Mouse (Mus musculus) kidney, postnatal 0 days (tissue): ENCODE results near the gene Trpv2. TPM values are rescaled to one million over a fixed set of nuclear protein-coding genes. Genes with fewer than 3 reads are reported as not detected.

Source experiments
- ATAC-seq: fragments of 200-750 bp; cut with Nextera tagmentation; replicated peaks from 2 replicates; pipeline ENCODE4 v1.8.0; 2017; ENCODE audit warnings: low read depth, moderate number of reproducible peaks, moderate TSS enrichment, moderate library complexity; ENCODE audit not compliant: low FRiP score
- DNase-seq: peaks from one replicate; pipeline ENCODE4 v3.0.0-alpha.2; 2016; ENCODE audit warnings: low spot score
- H3K27ac ChIP-seq: fragments of 300-500 bp; sonication (generic); 2 replicates; pipeline ENCODE4 v1.5.1; 2014; ENCODE audit warnings: mild to moderate bottlenecking
- H3K27me3 ChIP-seq: fragments of 300-500 bp; sonication (generic); 2 replicates; pipeline ENCODE4 v1.6.1; 2014; ENCODE audit warnings: low read length, mixed read lengths; ENCODE audit not compliant: insufficient read depth
- H3K36me3 ChIP-seq: fragments of 300-500 bp; sonication (generic); 2 replicates; pipeline ENCODE4 v1.6.1; 2014; ENCODE audit warnings: low read length, mixed read lengths; ENCODE audit not compliant: insufficient read depth
- H3K4me1 ChIP-seq: fragments of 300-500 bp; sonication (generic); replicated peaks from 2 replicates; pipeline ENCODE4 v1.6.1; 2014; ENCODE audit warnings: antibody characterized with exemption, low read length, mixed read lengths; ENCODE audit not compliant: insufficient read depth
- H3K4me2 ChIP-seq: fragments of 300-500 bp; sonication (generic); 2 replicates; pipeline ENCODE4 v1.6.1; 2014; ENCODE audit warnings: mild to moderate bottlenecking, low read length, moderate library complexity, mixed read lengths
- H3K4me3 ChIP-seq: fragments of 300-500 bp; sonication (generic); replicated peaks from 2 replicates; pipeline ENCODE4 v1.5.1; 2014; ENCODE audit warnings: low read depth, low read length
- H3K9ac ChIP-seq: fragments of 300-500 bp; sonication (generic); 2 replicates; pipeline ENCODE4 v1.6.1; 2014; ENCODE audit warnings: low read depth, low read length
- H3K9me3 ChIP-seq: fragments of 300-500 bp; sonication (generic); replicated peaks from 2 replicates; pipeline ENCODE4 v1.6.1; 2016; ENCODE audit warnings: low read length, inconsistent platforms, mixed read lengths
- CTCF ChIP-seq: IDR thresholded peaks from 2 replicates; pipeline ENCODE4 v1.5.1; 2016; ENCODE audit warnings: antibody characterized with exemption, low read depth, mild to moderate bottlenecking, moderate library complexity
- WGBS: fragments of 180-500 bp; shearing (Covaris S2); extraction: QIAGEN DNeasy Blood & Tissue Kit; methylation state at CpG from one replicate; pipeline ENCODE4 v1.1.7; 2014; 5-methylcytosine and 5-hydroxymethylcytosine counted together
- polyA plus RNA-seq: library from polyadenylated mRNA; unstranded; fragments of >200 nt; fragmentation: Nextera tagmentation; extraction: Ambion mirVana; gene quantifications from 2 replicates; pipeline ENCODE4 v1.2.1, GENCODE M21; 2015

Trpv2 gene
- polyA plus RNA-seq, 1 experiment from 2014 or later: 1.7 TPM

DNA sequence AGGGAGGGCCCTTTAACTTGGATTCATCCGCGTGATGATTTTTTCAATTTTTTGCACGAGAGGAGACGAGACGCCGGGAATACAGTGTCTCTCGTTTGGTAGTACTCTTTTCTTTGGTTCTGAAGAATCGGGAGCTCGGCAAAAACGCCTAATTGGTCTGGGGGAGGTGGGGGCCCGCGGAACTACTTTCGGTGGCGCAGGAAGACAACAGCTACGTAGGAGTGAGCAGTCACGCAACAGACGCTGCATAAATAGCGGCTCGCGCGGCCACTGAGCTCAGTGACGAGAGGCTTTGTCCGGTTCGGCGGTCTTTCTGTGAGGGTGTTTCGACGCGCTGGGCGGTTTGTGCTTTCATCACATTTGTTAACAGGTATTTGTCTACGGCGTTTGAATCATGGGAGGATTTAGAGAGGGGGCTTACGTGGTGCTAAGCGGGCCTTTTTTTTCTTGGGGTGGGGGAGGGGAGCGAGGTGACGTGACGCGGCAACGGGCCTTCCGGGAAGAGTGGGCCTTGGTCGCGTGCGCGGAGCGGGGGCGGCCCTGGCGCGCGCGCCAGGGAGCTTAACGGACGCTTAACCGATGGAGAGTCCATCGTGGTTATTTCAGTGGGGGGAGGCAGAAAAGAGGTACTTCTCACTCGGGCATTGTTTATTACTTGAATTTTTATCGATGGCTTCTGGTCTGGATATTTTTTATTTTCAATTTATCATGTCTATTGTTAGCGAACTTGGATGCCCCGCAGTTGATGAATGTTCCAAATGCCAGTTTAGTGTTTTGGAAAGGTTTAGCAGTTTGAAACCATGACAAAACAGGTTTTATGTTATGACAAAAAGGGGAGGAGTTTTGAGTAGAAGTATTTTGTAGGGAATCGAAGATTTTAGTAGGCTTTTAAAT, 22.8 kb upstream of the Trpv2 start:
- peak overlapping the region; percentile 47 for H3K9ac ChIP-seq
- H3K36me3 ChIP-seq: peaks cover 9% of the 10 kb centered on the region; the same call in 1 of the 2 replicates
- peak overlapping the region; percentile 41 for H3K4me3 ChIP-seq
- H3K9me3 ChIP-seq: no peaks in the 10 kb centered on the region
- H3K4me1 ChIP-seq: peaks cover 24% of the 10 kb centered on the region
- no peak for TF ChIP-seq CTCF
- DNase-seq (peak; percentile 92), ATAC-seq (peak; percentile 83)
- H3K27ac ChIP-seq: peak overlapping the region; percentile 68; the same call in 1 of the 2 replicates
- no peaks in the 10 kb centered on the region for H3K27me3 ChIP-seq
- peak overlapping the region; percentile 95 for H3K4me2 ChIP-seq
- WGBS: under 1% methylated on average over 58 of the region's 58 CpGs

DNA sequence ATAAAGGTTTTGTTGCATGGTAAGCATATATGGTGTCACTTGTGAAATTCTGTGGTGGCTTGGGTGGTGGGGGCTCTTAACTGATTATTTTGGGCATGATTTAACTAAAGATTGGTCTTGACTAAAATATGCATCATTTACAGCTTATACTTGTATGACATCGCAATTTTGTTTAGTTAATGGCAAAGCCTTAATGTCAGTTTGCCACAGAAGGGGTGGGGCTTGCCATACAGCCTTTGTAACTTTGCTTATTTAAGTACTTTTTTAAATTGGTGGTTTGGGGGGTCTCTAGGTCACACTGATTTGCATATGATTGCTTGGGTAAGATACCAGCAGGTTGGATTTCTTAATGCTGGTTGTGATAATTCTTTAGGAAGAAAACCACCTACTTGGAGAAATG, 21.1 kb upstream of the Trpv2 start:
- Histone ChIP-seq H3K27ac (no peak overlapping the region), H3K4me2 (peak overlapping the region; percentile 72), H3K4me3 (peak overlapping the region; percentile 47), H3K9me3 (no peaks in the 10 kb centered on the region), H3K9ac (no peak overlapping the region), H3K4me1 (peaks cover 24% of the 10 kb centered on the region), H3K36me3 (peaks cover 9% of the 10 kb centered on the region; the same call in 1 of the 2 replicates), H3K27me3 (no peaks in the 10 kb centered on the region)
- ATAC-seq (no peak), DNase-seq (no peak)
- no peak for TF ChIP-seq CTCF
- WGBS: 11% methylated on average over 1 of the region's 1 CpGs

DNA sequence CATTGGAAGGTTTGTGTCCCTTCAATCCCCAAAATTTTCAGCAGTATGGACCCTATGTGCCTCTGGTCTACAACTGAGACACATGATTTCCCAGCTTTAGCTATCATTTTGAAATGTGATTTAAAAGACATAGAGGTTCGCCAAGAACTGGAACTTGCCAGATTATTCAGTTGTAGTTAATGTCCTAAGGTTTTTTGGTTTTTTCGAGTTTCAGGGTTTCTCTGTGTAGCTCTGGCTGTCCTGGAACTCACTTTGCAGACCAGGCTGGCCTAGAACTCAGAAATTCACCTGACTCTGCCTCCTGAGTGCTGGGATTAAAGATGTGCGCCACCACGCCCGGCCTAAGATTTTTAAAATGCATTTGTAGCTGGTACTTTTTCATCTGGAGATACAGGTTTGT, 20.7 kb upstream of the Trpv2 start:
- H3K27me3 ChIP-seq: no peaks in the 10 kb centered on the region
- H3K36me3 ChIP-seq: peaks cover 9% of the 10 kb centered on the region; the same call in 1 of the 2 replicates
- TF ChIP-seq CTCF: no peak
- H3K27ac ChIP-seq: no peak overlapping the region
- ATAC-seq: no peak
- no peaks in the 10 kb centered on the region for H3K9me3 ChIP-seq
- no peak overlapping the region for H3K9ac ChIP-seq
- 65% methylated on average over 5 of the region's 5 CpGs for WGBS
- peak overlapping the region; percentile 47 for H3K4me3 ChIP-seq
- DNase-seq: no peak
- peak overlapping the region; percentile 72 for H3K4me2 ChIP-seq
- H3K4me1 ChIP-seq: peaks cover 24% of the 10 kb centered on the region

DNA sequence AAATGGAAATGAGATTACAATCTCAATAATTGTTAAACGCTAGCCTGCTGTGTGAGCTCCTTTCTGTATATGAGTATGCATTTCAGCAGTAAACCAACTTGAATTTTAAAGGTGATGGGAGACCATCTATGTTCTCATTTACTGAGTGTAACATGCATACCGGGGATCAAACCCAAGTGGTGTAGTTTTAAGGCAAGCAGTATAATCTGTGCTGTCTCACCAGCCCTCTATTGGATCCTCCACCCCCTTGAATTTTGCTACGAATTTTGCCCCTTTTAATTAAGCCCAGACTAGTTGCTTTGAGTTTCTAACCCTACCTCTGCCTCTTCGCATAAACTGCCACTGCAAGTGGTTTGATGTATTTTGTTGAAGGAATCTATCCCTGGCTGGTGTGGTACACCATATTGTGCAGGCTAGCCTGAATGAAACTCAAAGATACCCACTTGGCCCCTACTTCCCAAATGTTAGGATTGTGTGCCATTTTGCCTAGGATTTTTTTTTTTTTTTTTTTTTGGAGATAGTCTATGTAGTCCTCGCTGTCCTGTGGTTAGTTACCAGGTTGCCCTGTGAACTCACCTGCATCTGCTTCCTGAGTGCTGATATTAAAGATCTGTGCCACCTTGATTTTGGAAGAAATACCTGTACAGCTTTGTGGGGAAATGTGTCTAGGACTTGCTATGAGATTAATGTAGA, 20.0 kb upstream of the Trpv2 start:
- no peaks in the 10 kb centered on the region for H3K27me3 ChIP-seq
- H3K9me3 ChIP-seq: no peaks in the 10 kb centered on the region
- H3K9ac ChIP-seq: no peak overlapping the region
- peaks cover 23% of the 10 kb centered on the region for H3K4me1 ChIP-seq
- peak overlapping the region; percentile 72 for H3K4me2 ChIP-seq
- TF ChIP-seq CTCF: no peak
- peak overlapping the region; percentile 47 for H3K4me3 ChIP-seq
- peaks cover 9% of the 10 kb centered on the region; the same call in 1 of the 2 replicates for H3K36me3 ChIP-seq
- no peak overlapping the region for H3K27ac ChIP-seq
- DNase-seq: no peak
- ATAC-seq: no peak
- 62% methylated on average over 5 of the region's 5 CpGs for WGBS

DNA sequence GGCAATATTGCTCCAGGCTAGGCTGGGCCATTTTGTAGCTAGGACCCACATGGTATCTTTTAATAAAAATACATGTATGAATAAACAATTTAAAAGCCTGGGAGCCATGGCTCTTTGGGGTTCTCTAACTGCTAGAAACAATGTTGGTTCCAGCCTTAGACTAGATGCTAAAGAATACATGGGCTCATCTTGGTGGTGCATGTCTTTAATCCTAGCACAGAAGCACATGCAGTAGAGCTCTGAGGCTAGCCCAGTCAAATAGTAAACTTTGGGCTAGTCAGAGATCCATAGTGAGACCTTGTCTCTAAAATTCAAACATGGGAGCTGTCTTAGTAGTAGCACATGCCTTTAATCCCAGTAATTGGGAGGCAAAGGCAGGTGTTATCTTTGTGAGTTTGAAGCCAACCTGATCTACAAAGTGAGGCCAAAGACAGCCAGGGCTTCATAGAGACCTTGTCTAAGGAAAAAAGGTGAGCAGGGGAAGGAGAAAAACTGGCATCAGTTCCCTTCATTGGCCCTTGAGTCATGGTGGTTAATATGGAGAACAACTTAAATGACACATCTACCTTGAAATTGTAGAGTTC, 19.3 kb upstream of the Trpv2 start:
- Histone ChIP-seq H3K27ac (no peak overlapping the region), H3K4me1 (peaks cover 19% of the 10 kb centered on the region), H3K4me3 (peak overlapping the region; percentile 47; the same call in 1 of the 2 replicates), H3K9ac (no peak overlapping the region), H3K27me3 (no peaks in the 10 kb centered on the region), H3K4me2 (peak overlapping the region; percentile 72), H3K9me3 (no peaks in the 10 kb centered on the region), H3K36me3 (peaks cover 9% of the 10 kb centered on the region; the same call in 1 of the 2 replicates)
- no peak for TF ChIP-seq CTCF
- ATAC-seq: no peak
- DNase-seq: no peak

DNA sequence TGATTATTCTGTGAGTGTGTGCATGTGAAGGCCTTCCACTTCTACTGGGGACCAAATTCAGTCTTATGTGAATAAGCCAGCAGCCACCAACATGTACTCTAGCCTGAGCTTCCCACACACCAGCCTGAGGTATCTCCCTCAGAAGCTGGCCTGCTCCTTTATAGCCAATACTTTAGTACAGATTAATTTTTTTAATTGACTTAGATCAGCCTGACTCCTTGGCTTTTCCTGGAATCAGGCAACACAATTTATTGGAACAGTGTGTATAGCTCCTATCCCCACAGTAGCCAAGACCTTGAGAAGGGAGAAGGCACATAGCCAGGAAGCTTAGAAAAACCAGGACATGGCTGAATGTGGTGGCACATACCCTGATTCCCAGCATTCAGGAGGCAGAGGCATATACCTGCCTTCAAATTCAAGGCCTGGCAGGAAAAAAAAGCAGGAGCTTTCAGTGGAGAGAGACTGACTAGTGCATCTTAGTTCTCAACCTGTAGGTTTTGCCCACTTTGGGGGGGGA, 18.3 kb upstream of the Trpv2 start:
- Histone ChIP-seq H3K4me1 (peaks cover 19% of the 10 kb centered on the region), H3K27ac (no peak overlapping the region), H3K4me2 (no peak overlapping the region), H3K4me3 (no peak overlapping the region), H3K27me3 (no peaks in the 10 kb centered on the region), H3K9ac (no peak overlapping the region), H3K36me3 (peaks cover 9% of the 10 kb centered on the region; the same call in 1 of the 2 replicates), H3K9me3 (no peaks in the 10 kb centered on the region)
- DNase-seq (no peak), ATAC-seq (no peak)
- TF ChIP-seq CTCF: no peak
